Mouse (Mus musculus): ENCODE data around the gene Lgals8.
"Not testable (repeated sequence)": the region's sequence is repeated elsewhere in the genome, so short reads cannot be mapped to it uniquely, and the experiment has no call there.

Lgals8 gene

DNA sequence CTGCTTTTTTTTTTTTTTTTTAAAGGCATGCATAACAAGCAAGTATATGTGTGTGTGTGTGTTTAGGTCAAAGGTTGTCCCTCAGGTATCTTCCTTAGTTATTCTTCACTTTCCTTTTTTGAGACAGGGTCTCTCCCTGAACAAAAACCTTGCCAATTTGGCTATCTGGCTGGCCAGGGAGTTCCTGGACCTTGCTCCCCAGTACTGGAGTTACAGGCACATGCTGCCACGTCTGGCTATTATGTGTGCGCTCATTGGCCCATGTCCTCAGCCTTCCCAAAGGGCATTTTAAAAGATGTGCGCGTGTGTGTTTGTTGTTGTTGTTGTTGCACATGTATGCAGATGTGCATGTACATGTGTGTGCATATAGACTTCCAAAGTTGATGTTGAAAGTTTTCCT lies 12.1 kb upstream of the Lgals8 start:
- no peaks in the 10 kb centered on the region for H3K27me3 ChIP-seq (ENCODE audit: control insufficient read depth, insufficient read depth, low read length, poor library complexity, severe bottlenecking)
- no peaks in the 10 kb centered on the region; the same call in 1 of the 2 replicates for H3K36me3 ChIP-seq (ENCODE audit: control insufficient read depth, insufficient read depth, low read length, poor library complexity, severe bottlenecking)
- DNase-seq (ENCODE audit: low read depth, low spot score) = no peak

DNA sequence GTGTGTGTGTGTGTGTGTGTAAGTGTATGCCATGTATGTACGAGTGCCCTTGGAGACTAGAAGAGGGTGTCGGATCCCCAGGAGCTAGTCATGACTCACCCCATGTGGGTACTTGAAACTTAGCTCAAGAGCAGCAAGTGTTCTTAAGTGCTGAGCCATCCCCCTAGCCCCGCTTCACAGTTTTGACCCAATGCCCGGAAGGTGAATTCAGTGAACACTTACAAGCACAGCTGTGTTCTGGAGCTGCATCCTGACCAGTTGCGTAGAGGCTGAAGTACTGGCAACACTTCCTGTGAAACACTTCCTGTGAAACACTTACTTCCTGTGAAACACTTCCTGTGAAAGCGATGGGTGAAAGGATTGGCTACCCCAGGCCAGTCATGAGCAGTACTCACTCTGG lies 10.5 kb upstream of the Lgals8 start:
- Histone ChIP-seq H3K36me3 (ENCODE audit: control insufficient read depth, insufficient read depth, low read length, poor library complexity, severe bottlenecking) (peaks cover 3% of the 10 kb centered on the region), H3K27me3 (ENCODE audit: control insufficient read depth, insufficient read depth, low read length, poor library complexity, severe bottlenecking) (no peaks in the 10 kb centered on the region)
- peak; percentile 20 for DNase-seq (ENCODE audit: low read depth, low spot score)

- DNase-seq (ENCODE audit: low read depth, low spot score) = peak; percentile 89
- Histone ChIP-seq H3K27me3 (ENCODE audit: control insufficient read depth, insufficient read depth, low read length, poor library complexity, severe bottlenecking) (no peaks in the 10 kb centered on the region), H3K36me3 (ENCODE audit: control insufficient read depth, insufficient read depth, low read length, poor library complexity, severe bottlenecking) (peaks cover 3% of the 10 kb centered on the region)
Observed at GRCm38 (mm10) chr13:12473724-12474378, 9.1 kb upstream of the Lgals8 start.

DNA sequence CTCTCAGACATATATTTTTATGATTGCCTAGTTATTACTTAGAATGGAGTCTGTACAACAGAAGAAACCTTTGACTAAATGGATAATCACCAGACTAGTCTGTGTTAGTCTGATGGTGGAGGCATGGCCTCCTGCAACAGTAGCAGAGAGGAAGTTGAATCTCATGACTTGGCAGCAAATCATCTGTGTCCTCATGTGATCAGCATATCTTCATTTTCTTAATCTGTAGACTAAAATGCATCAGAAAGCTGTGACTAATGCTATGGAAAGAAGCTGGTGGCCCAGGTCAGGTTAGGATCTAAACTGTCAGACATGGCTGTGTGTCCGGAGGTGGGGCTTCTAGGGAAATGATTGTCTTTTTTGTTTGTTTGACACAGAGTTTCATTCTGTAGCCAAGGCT lies 3.7 kb upstream of the Lgals8 start:
- peaks cover 3% of the 10 kb centered on the region; the same call in 1 of the 2 replicates for H3K36me3 ChIP-seq (ENCODE audit: control insufficient read depth, insufficient read depth, low read length, poor library complexity, severe bottlenecking)
- H3K27me3 ChIP-seq (ENCODE audit: control insufficient read depth, insufficient read depth, low read length, poor library complexity, severe bottlenecking) = no peaks in the 10 kb centered on the region
- peak; percentile 91 for DNase-seq (ENCODE audit: low read depth, low spot score)

DNA sequence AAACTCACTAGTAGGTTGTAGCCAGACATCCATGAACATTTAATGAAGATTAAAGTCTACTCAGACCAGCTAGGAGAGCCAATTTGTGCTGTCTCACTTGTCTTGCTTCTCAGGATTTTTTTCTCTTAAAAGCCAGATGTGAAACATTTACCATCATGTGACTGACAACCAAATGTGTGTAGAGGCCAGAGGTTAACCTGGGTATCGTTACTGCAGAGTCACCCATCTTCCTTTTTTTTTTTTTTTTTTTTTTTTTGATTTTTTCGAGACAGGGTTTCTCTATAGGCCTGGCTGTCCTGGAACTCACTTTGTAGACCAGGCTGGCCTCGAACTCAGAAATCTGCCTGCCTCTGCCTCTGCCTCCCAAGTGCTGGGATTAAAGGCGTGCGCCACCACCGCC lies 585 bp downstream of the Lgals8 start:
- H3K36me3 ChIP-seq (ENCODE audit: control insufficient read depth, insufficient read depth, low read length, poor library complexity, severe bottlenecking); H3K27me3 ChIP-seq (ENCODE audit: control insufficient read depth, insufficient read depth, low read length, poor library complexity, severe bottlenecking); DNase-seq (ENCODE audit: low read depth, low spot score): not testable (repeated sequence)

DNA sequence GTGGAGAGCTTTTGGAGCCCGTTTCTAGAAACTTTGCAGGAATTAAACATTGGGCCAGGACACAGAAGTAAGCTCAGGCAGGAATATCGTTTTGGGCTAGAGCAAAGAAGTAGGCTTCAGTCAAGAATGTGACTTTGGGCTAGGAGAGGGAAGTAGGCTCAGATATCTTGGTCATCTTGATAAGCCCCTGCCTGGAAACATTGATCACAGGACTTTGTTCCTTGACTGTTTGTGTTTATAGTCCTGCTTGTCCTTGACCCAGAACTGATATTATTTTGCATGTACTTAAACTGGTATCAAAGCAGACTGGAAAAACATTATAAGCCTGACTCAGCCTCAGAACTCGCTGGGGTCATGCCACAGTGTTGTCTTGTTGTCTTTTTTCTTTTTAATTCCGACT lies 2.1 kb downstream of the Lgals8 start:
- Histone ChIP-seq H3K36me3 (ENCODE audit: control insufficient read depth, insufficient read depth, low read length, poor library complexity, severe bottlenecking) (peaks cover 4% of the 10 kb centered on the region; the same call in 1 of the 2 replicates), H3K27me3 (ENCODE audit: control insufficient read depth, insufficient read depth, low read length, poor library complexity, severe bottlenecking) (no peaks in the 10 kb centered on the region)
- no peak for DNase-seq (ENCODE audit: low read depth, low spot score)

- DNase-seq (ENCODE audit: low read depth, low spot score) = no peak
- Histone ChIP-seq H3K27me3 (ENCODE audit: control insufficient read depth, insufficient read depth, low read length, poor library complexity, severe bottlenecking) (no peaks in the 10 kb centered on the region), H3K36me3 (ENCODE audit: control insufficient read depth, insufficient read depth, low read length, poor library complexity, severe bottlenecking) (peaks cover 6% of the 10 kb centered on the region; the same call in 1 of the 2 replicates)
Observed at GRCm38 (mm10) chr13:12461730-12462119, 3.0 kb downstream of the Lgals8 start.

DNA sequence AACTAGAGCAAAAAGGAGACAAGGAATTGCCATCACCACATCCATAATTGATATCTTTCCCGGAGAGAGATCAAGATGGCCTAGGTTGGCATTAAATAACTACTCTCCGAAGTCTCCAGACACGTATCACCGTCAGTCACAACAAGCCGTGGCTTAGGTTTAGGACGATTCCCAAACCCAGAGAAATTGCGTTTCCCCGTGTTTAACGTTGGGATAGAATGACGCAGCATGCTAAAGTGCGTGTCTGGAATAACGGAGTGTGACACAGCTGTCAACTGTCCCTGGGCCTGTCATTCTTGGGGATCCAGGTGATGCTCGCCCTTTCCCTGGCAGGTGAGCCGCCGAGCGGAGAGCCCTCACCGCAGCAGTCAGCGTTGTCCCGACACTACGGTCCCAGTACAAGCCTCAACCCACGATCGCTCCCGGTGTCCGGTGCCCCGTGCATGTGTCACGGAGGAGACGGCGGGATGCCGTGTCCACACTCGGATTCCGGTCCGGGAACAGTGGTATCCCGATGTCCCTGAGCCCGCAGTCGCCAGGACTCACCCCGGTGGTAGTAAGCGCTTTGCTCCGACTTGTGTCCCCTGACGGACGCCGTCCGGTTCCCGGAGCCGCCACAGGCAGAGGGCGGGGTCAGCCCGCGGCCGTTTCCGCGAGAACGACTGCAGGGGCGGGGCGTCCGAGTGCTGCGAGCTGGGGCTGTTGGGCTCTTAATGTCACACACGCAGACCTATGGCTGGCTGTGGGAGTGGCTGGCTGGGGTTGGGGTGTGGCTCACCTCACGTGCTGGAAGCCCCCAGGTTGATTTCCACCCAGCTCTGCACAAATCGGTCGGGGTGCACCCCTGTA lies 3.6 kb downstream of the Lgals8 start:
- H3K36me3 ChIP-seq (ENCODE audit: control insufficient read depth, insufficient read depth, low read length, poor library complexity, severe bottlenecking) = peaks cover 7% of the 10 kb centered on the region
- DNase-seq (ENCODE audit: low read depth, low spot score) = peak; percentile 95
- H3K27me3 ChIP-seq (ENCODE audit: control insufficient read depth, insufficient read depth, low read length, poor library complexity, severe bottlenecking) = no peaks in the 10 kb centered on the region

DNA sequence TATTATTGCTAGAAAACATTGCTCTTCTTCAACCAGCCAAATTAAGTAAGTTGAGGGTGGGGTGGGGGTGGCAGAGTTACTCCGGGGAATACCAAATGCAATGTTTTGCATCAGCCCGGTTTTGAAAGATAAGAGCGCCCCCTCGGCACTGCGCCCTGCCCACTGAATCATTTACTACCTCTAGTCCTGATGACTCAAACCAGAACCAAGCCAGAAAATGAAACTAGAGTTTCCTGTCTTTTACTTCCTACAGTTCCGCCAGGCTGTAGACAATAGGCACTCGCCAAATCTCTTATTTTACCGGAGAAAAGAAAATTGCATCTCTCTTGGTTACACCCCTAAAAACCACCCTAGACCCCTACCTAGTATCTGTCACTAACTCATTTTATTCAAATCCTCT lies 4.3 kb downstream of the Lgals8 start:
- DNase-seq (ENCODE audit: low read depth, low spot score) = peak; percentile 92
- H3K36me3 ChIP-seq (ENCODE audit: control insufficient read depth, insufficient read depth, low read length, poor library complexity, severe bottlenecking) = peaks cover 7% of the 10 kb centered on the region
- H3K27me3 ChIP-seq (ENCODE audit: control insufficient read depth, insufficient read depth, low read length, poor library complexity, severe bottlenecking) = no peaks in the 10 kb centered on the region

DNA sequence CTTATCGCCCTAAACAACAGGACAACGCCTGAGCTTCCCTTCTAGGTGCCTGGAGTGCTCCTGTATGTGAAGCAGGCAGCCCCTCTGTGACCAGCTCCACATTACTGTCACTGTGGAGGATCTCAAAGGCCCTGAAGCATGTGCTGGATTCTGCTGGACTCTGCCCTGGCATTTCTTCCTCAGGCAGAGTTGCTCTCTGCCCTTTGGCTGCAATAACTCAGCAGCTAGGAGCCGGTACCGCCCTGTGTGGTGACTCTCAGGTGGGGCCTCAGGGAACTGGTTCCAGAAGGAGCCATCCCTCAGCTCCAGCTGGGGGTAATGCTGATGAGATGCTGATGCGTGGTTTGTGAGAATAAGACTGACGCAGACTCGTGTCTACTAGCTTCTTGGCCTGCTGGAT lies 8.0 kb downstream of the Lgals8 start:
- no peak for DNase-seq (ENCODE audit: low read depth, low spot score)
- no peaks in the 10 kb centered on the region for H3K27me3 ChIP-seq (ENCODE audit: control insufficient read depth, insufficient read depth, low read length, poor library complexity, severe bottlenecking)
- H3K36me3 ChIP-seq (ENCODE audit: control insufficient read depth, insufficient read depth, low read length, poor library complexity, severe bottlenecking) = peaks cover 16% of the 10 kb centered on the region

GRCm38 (mm10) chr13:12454686-12455390 lies 9.9 kb downstream of the Lgals8 start:
- Histone ChIP-seq H3K36me3 (ENCODE audit: control insufficient read depth, insufficient read depth, low read length, poor library complexity, severe bottlenecking) (peaks cover 19% of the 10 kb centered on the region), H3K27me3 (ENCODE audit: control insufficient read depth, insufficient read depth, low read length, poor library complexity, severe bottlenecking) (no peaks in the 10 kb centered on the region)
- no peak for DNase-seq (ENCODE audit: low read depth, low spot score)

GRCm38 (mm10) chr13:12453150-12453549 lies 11.6 kb downstream of the Lgals8 start:
- H3K36me3 ChIP-seq (ENCODE audit: control insufficient read depth, insufficient read depth, low read length, poor library complexity, severe bottlenecking) = peaks cover 20% of the 10 kb centered on the region
- no peak for DNase-seq (ENCODE audit: low read depth, low spot score)
- H3K27me3 ChIP-seq (ENCODE audit: control insufficient read depth, insufficient read depth, low read length, poor library complexity, severe bottlenecking) = no peaks in the 10 kb centered on the region

GRCm38 (mm10) chr13:12442008-12442587 lies 22.6 kb downstream of the Lgals8 start:
- Histone ChIP-seq H3K27me3 (ENCODE audit: control insufficient read depth, insufficient read depth, low read length, poor library complexity, severe bottlenecking) (no peaks in the 10 kb centered on the region), H3K36me3 (ENCODE audit: control insufficient read depth, insufficient read depth, low read length, poor library complexity, severe bottlenecking) (peaks cover 22% of the 10 kb centered on the region)
- no peak for DNase-seq (ENCODE audit: low read depth, low spot score)

- no peaks in the 10 kb centered on the region for H3K27me3 ChIP-seq (ENCODE audit: control insufficient read depth, insufficient read depth, low read length, poor library complexity, severe bottlenecking)
- peaks cover 26% of the 10 kb centered on the region for H3K36me3 ChIP-seq (ENCODE audit: control insufficient read depth, insufficient read depth, low read length, poor library complexity, severe bottlenecking)
- DNase-seq (ENCODE audit: low read depth, low spot score) = no peak
Observed at GRCm38 (mm10) chr13:12440813-12441212, 23.9 kb downstream of the Lgals8 start.
